Mouse (Mus musculus) MEL (cell line): Measurements from ENCODE around the gene Mcm2. TPM values are rescaled to one million over a fixed set of nuclear protein-coding genes. Genes with fewer than 3 reads are reported as not detected.

ENCODE experiments used
- DNase-seq: peaks from one replicate; pipeline ENCODE4 v3.0.0; 2011; ENCODE audit warnings: low read depth, low spot score
- H3K27ac ChIP-seq: 2 replicates; pipeline ENCODE4 v1.5.1; 2012; ENCODE audit warnings: low read depth, mild to moderate bottlenecking, control low read depth, low read length, moderate library complexity; ENCODE audit not compliant: control insufficient read depth
- H3K27me3 ChIP-seq, 2 experiments: fragments of 150-350 bp in 1 of 2; sonication (generic) in 1 of 2; 2 replicates each; pipeline ENCODE4 v1.6.1; 2012; ENCODE audit warnings: low read length in 2 of 2, mild to moderate bottlenecking in 2 of 2, improper control_type of control experiment in 1 of 2, moderate library complexity in 1 of 2; ENCODE audit not compliant: insufficient read depth in 2 of 2, control insufficient read depth in 1 of 2
- H3K36me3 ChIP-seq, 2 experiments: 2 replicates each; pipeline ENCODE4 v1.6.1; 2012 to 2014; ENCODE audit warnings: low read length in 2 of 2, improper control_type of control experiment in 1 of 2, inconsistent platforms in 1 of 2, mild to moderate bottlenecking in 1 of 2; ENCODE audit not compliant: insufficient read depth in 2 of 2, control insufficient read depth in 1 of 2
- H3K4me1 ChIP-seq, 2 experiments: fragments of 150-350 bp in 1 of 2; sonication (generic) in 1 of 2; 2 replicates each; pipeline ENCODE4 v1.6.1; 2012; ENCODE audit warnings: low read length in 2 of 2, improper control_type of control experiment in 1 of 2, mild to moderate bottlenecking in 1 of 2; ENCODE audit not compliant: insufficient read depth in 2 of 2, control insufficient read depth in 1 of 2
- H3K4me3 ChIP-seq, 2 experiments: fragments of 150-350 bp in 1 of 2; sonication (generic) in 1 of 2; 2 replicates each; pipeline ENCODE4 v1.5.1; 2012; ENCODE audit warnings: low read depth in 2 of 2, low read length in 2 of 2, mild to moderate bottlenecking in 2 of 2, moderate library complexity in 2 of 2, control low read depth in 1 of 2, improper control_type of control experiment in 1 of 2; ENCODE audit not compliant: control insufficient read depth in 1 of 2, insufficient read depth in 1 of 2
- H3K79me2 ChIP-seq: 2 replicates; pipeline ENCODE4 v1.6.1; 2012; ENCODE audit warnings: mild to moderate bottlenecking, low read length, moderate library complexity; ENCODE audit not compliant: control insufficient read depth, poor library complexity, insufficient read depth
- H3K9ac ChIP-seq: 2 replicates; pipeline ENCODE4 v1.6.1; 2012; ENCODE audit warnings: low read depth, mild to moderate bottlenecking, control low read depth, low read length, moderate library complexity; ENCODE audit not compliant: control insufficient read depth, poor library complexity, severe bottlenecking
- H3K9me3 ChIP-seq: fragments of 150-350 bp; sonication (generic); replicated peaks from 2 replicates; pipeline ENCODE4 v1.6.1; 2012; ENCODE audit warnings: mild to moderate bottlenecking, low read length, improper control_type of control experiment, moderate library complexity; ENCODE audit not compliant: insufficient read depth
- CHD2 ChIP-seq: IDR thresholded peaks from 2 replicates; pipeline ENCODE4 v1.6.1; 2011; ENCODE audit warnings: low read length, improper control_type of control experiment
- GABPA ChIP-seq: IDR thresholded peaks from 2 replicates; pipeline ENCODE4 v1.6.1; 2012; ENCODE audit warnings: low read depth, mild to moderate bottlenecking, inconsistent platforms, low read length, improper control_type of control experiment, moderate library complexity
- JUND ChIP-seq: IDR thresholded peaks from 2 replicates; pipeline ENCODE4 v1.6.1; 2011; ENCODE audit warnings: low read depth, mild to moderate bottlenecking, improper control_type of control experiment, low read length
- MAZ ChIP-seq: IDR thresholded peaks from 2 replicates; pipeline ENCODE4 v1.6.1; 2012; ENCODE audit warnings: low read depth, mild to moderate bottlenecking, inconsistent platforms, low read length, improper control_type of control experiment
- MYC ChIP-seq: IDR thresholded peaks from 2 replicates; pipeline ENCODE4 v1.6.1; 2011; ENCODE audit warnings: low read depth, mild to moderate bottlenecking, low read length, improper control_type of control experiment, moderate library complexity
- POLR2AphosphoS5 ChIP-seq: IDR thresholded peaks from 2 replicates; pipeline ENCODE4 v1.6.1; 2012; ENCODE audit warnings: low read depth, borderline replicate concordance, mild to moderate bottlenecking, inconsistent platforms, low read length, moderate library complexity, mixed read lengths
- RCOR1 ChIP-seq: IDR thresholded peaks from 2 replicates; pipeline ENCODE4 v1.6.1; 2012; ENCODE audit warnings: low read depth, mild to moderate bottlenecking, inconsistent platforms, low read length, improper control_type of control experiment
- SMC3 ChIP-seq: IDR thresholded peaks from 2 replicates; pipeline ENCODE4 v1.6.1; 2011; ENCODE audit warnings: low read depth, low read length, improper control_type of control experiment
- TAL1 ChIP-seq: IDR thresholded peaks from 2 replicates; pipeline ENCODE4 v1.6.1; 2012; ENCODE audit warnings: mild to moderate bottlenecking, inconsistent platforms, low read length, moderate library complexity, mixed read lengths
- TCF12 ChIP-seq: IDR thresholded peaks from 2 replicates; pipeline ENCODE4 v1.6.1; 2014; ENCODE audit warnings: low read depth, mild to moderate bottlenecking, inconsistent platforms, low read length, improper control_type of control experiment, moderate library complexity
- UBTF ChIP-seq: IDR thresholded peaks from 2 replicates; pipeline ENCODE4 v1.6.1; 2012; ENCODE audit warnings: low read depth, mild to moderate bottlenecking, inconsistent platforms, low read length, improper control_type of control experiment, moderate library complexity, borderline replicate concordance; ENCODE audit not compliant: insufficient read depth
- USF1 ChIP-seq: IDR thresholded peaks from 2 replicates; pipeline ENCODE4 v1.6.1; 2014; ENCODE audit warnings: low read depth, mild to moderate bottlenecking, inconsistent platforms, low read length, improper control_type of control experiment, moderate library complexity
- USF2 ChIP-seq, 2 experiments: IDR thresholded peaks; 2 replicates each; pipeline ENCODE4 v1.6.1; 2011 to 2012; ENCODE audit warnings: improper control_type of control experiment in 2 of 2, low read length in 2 of 2, borderline replicate concordance in 1 of 2, inconsistent platforms in 1 of 2, low read depth in 1 of 2, mild to moderate bottlenecking in 1 of 2; ENCODE audit not compliant: insufficient read depth in 1 of 2
- ZC3H11A ChIP-seq: IDR thresholded peaks from 2 replicates; pipeline ENCODE4 v1.6.1; 2012; ENCODE audit warnings: low read depth, mild to moderate bottlenecking, inconsistent platforms, low read length, improper control_type of control experiment
- ZKSCAN1 ChIP-seq: IDR thresholded peaks from 2 replicates; pipeline ENCODE4 v1.6.1; 2012; ENCODE audit warnings: low read depth, mild to moderate bottlenecking, inconsistent platforms, low read length, improper control_type of control experiment, moderate library complexity
- ZMIZ1 ChIP-seq: IDR thresholded peaks from 2 replicates; pipeline ENCODE4 v1.6.1; 2012; ENCODE audit warnings: low read depth, mild to moderate bottlenecking, inconsistent platforms, low read length, improper control_type of control experiment, moderate library complexity
- ZNF384 ChIP-seq: IDR thresholded peaks from 2 replicates; pipeline ENCODE4 v1.6.1; 2012; ENCODE audit warnings: low read depth, mild to moderate bottlenecking, inconsistent platforms, low read length, improper control_type of control experiment
- polyA plus RNA-seq, 2 experiments: library from polyadenylated mRNA; stranded (reverse) in 1 of 2; unstranded in 1 of 2; fragments of >175 nt in 1 of 2; fragments of >200 nt in 1 of 2; gene quantifications; 2 replicates each; pipeline versions ENCODE4 v1.2.1 to v1.2.4; 2012; ENCODE audit warnings: low replicate concordance in 2 of 2, low read depth in 1 of 2; ENCODE audit not compliant: insufficient read length in 2 of 2, insufficient read depth in 1 of 2, missing spikeins in 1 of 2
- total RNA-seq: library from RNA; depleted of rRNA; stranded (reverse); fragments of 300-350 nt; gene quantifications from 2 replicates; pipeline ENCODE4 v1.2.3, GENCODE M21; 2012

The Mcm2 gene
- total and polyA plus RNA-seq, 3 experiments = 110 to 268 (median 242) TPM

- no peak overlapping the region for H3K9ac ChIP-seq
- 0 out of 4 replicates have a peak, but pooled peaks cover 0 to under 1% of the 10 kb centered on the region in 2 experiments for H3K4me1 ChIP-seq
- DNase-seq = no peak
- no peaks in the 10 kb centered on the region for H3K79me2 ChIP-seq
- TF ChIP-seq TAL1 (no peak), MAZ (no peak), MYC (no peak), USF2 (IDR thresholded peaks at IDR 0.05; ENCODE audit: borderline replicate concordance in 1 of 2, insufficient read depth in 1 of 2, low read depth in 1 of 2, low read length in 2 of 2) (no peak), ZNF384 (no peak), TCF12 (no peak), RCOR1 (no peak), CHD2 (no peak), GABPA (no peak), UBTF (no peak), JUND (no peak), ZKSCAN1 (no peak), SMC3 (no peak), ZMIZ1 (no peak)
- TF ChIP-seq, all 39 proteins: peak for 0
- Histone ChIP-seq H3K9me3 (no peaks in the 10 kb centered on the region), H3K36me3 (no peaks in the 10 kb centered on the region), H3K4me3 (no peak overlapping the region), H3K27ac (no peak overlapping the region), H3K27me3 (peaks cover 0 to 3% of the 10 kb centered on the region in 2 experiments; a peak in 2 of 4 replicates)
Measured at GRCm38 (mm10) chr6:88934816-88935215, 36.2 kb upstream of the Mcm2 start.

GRCm38 (mm10) chr6:88934132-88934531, 35.6 kb upstream of the Mcm2 start:
- Histone ChIP-seq H3K4me3 (no peak overlapping the region), H3K27me3 (peaks cover 0 to 3% of the 10 kb centered on the region in 2 experiments; a peak in 2 of 4 replicates), H3K4me1 (no peaks in the 10 kb centered on the region), H3K79me2 (no peaks in the 10 kb centered on the region), H3K9me3 (no peaks in the 10 kb centered on the region), H3K27ac (no peak overlapping the region), H3K36me3 (no peaks in the 10 kb centered on the region), H3K9ac (no peak overlapping the region)
- TF ChIP-seq ZC3H11A (no peak), JUND (no peak), POLR2AphosphoS5 (no peak), ZNF384 (no peak), CHD2 (no peak), USF1 (no peak)
- no peak for DNase-seq
